Mouse (Mus musculus): Measurements from ENCODE around the gene Sftpa1.

DNA sequence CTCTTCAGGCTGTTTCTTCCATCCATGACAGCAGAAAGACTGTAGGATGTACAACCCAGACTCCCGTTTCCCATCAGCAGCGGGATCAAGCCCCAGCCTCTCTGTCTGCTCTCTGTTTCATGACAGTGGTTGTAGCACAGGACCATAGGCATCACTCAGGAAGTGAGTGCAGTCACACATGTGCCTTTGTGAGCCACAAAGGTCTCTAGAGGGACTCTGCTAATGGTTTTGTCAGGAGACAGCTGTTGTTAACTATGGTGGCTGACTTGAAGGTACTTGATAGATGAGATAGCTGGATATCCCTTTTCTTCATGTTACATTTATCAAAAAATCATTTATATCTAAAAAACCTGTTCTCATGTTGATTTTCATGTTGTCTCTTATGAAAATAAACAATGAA, 49.2 kb upstream of the Sftpa1 start:
- TF ChIP-seq CTCF (IDR thresholded peaks at IDR 0.05; ENCODE audit: borderline replicate concordance, insufficient read depth, low read length) (no peak), POLR2A (IDR thresholded peaks at IDR 0.05; ENCODE audit: low read depth, low read length) (no peak)

Data from embryonic fibroblast, embryonic 13.5 days (primary cell).